Mouse (Mus musculus): ENCODE results near the gene Nle1. TPM values are rescaled to one million over a fixed set of nuclear protein-coding genes. Genes with fewer than 3 reads are reported as not detected.

Gene Nle1
- polyA plus RNA-seq, 1 experiment from 2014 or later, result 16.7 TPM

GRCm38 (mm10) chr11:82860759-82861158 is 47.5 kb downstream of the Nle1 start:
- H3K36me3 ChIP-seq (ENCODE audit: control insufficient read depth, insufficient read depth, low read length), result no peaks in the 10 kb centered on the region
- H3K27ac ChIP-seq (ENCODE audit: low read depth, low read length), result no peak overlapping the region
- no peak for ATAC-seq (replicated peaks; ENCODE audit: insufficient number of reproducible peaks, low FRiP score, low TSS enrichment)
- H3K4me2 ChIP-seq, result no peak overlapping the region
- H3K9ac ChIP-seq (ENCODE audit: low read depth, low read length), result no peak overlapping the region
- H3K9me3 ChIP-seq (replicated peaks; ENCODE audit: control insufficient read depth, low read length), result no peaks in the 10 kb centered on the region
- no peaks in the 10 kb centered on the region for H3K27me3 ChIP-seq (ENCODE audit: control insufficient read depth, insufficient read depth, low read length)
- peaks cover 6% of the 10 kb centered on the region; the same call in 1 of the 2 replicates for H3K4me1 ChIP-seq (ENCODE audit: control insufficient read depth, insufficient read depth, low read length)
- H3K4me3 ChIP-seq (ENCODE audit: low read depth, low read length), result no peak overlapping the region
- WGBS (ENCODE audit: insufficient replicate concordance), result 74% methylated on average over 6 of the region's 6 CpGs

GRCm38 (mm10) chr11:82857307-82857848 is 50.8 kb downstream of the Nle1 start:
- Histone ChIP-seq H3K9me3 (replicated peaks; ENCODE audit: control insufficient read depth, low read length) (no peaks in the 10 kb centered on the region), H3K9ac (ENCODE audit: low read depth, low read length) (no peak overlapping the region), H3K36me3 (ENCODE audit: control insufficient read depth, insufficient read depth, low read length) (no peaks in the 10 kb centered on the region), H3K4me3 (ENCODE audit: low read depth, low read length) (no peak overlapping the region), H3K4me2 (no peak overlapping the region), H3K27ac (ENCODE audit: low read depth, low read length) (no peak overlapping the region), H3K4me1 (ENCODE audit: control insufficient read depth, insufficient read depth, low read length) (peaks cover 9% of the 10 kb centered on the region), H3K27me3 (ENCODE audit: control insufficient read depth, insufficient read depth, low read length) (no peaks in the 10 kb centered on the region)
- ATAC-seq (replicated peaks; ENCODE audit: insufficient number of reproducible peaks, low FRiP score, low TSS enrichment), result no peak
- WGBS (ENCODE audit: insufficient replicate concordance), result 82% methylated on average over 13 of the region's 13 CpGs

GRCm38 (mm10) chr11:82856032-82856431 is 52.2 kb downstream of the Nle1 start:
- WGBS (ENCODE audit: insufficient replicate concordance), result 89% methylated on average over 10 of the region's 10 CpGs
- Histone ChIP-seq H3K9ac (ENCODE audit: low read depth, low read length) (no peak overlapping the region), H3K27me3 (ENCODE audit: control insufficient read depth, insufficient read depth, low read length) (no peaks in the 10 kb centered on the region), H3K4me3 (ENCODE audit: low read depth, low read length) (no peak overlapping the region), H3K36me3 (ENCODE audit: control insufficient read depth, insufficient read depth, low read length) (no peaks in the 10 kb centered on the region), H3K4me1 (ENCODE audit: control insufficient read depth, insufficient read depth, low read length) (peaks cover 5% of the 10 kb centered on the region; the same call in 1 of the 2 replicates), H3K27ac (ENCODE audit: low read depth, low read length) (no peak overlapping the region), H3K9me3 (replicated peaks; ENCODE audit: control insufficient read depth, low read length) (no peaks in the 10 kb centered on the region), H3K4me2 (no peak overlapping the region)
- ATAC-seq (replicated peaks; ENCODE audit: insufficient number of reproducible peaks, low FRiP score, low TSS enrichment), result no peak

- Histone ChIP-seq H3K36me3 (ENCODE audit: control insufficient read depth, insufficient read depth, low read length) (no peaks in the 10 kb centered on the region), H3K4me1 (ENCODE audit: control insufficient read depth, insufficient read depth, low read length) (peaks cover 5% of the 10 kb centered on the region; the same call in 1 of the 2 replicates), H3K4me2 (no peak overlapping the region), H3K9me3 (replicated peaks; ENCODE audit: control insufficient read depth, low read length) (no peaks in the 10 kb centered on the region), H3K4me3 (ENCODE audit: low read depth, low read length) (no peak overlapping the region), H3K9ac (ENCODE audit: low read depth, low read length) (no peak overlapping the region), H3K27me3 (ENCODE audit: control insufficient read depth, insufficient read depth, low read length) (no peaks in the 10 kb centered on the region), H3K27ac (ENCODE audit: low read depth, low read length) (no peak overlapping the region)
- WGBS (ENCODE audit: insufficient replicate concordance), result 84% methylated on average over 9 of the region's 9 CpGs
- no peak for ATAC-seq (replicated peaks; ENCODE audit: insufficient number of reproducible peaks, low FRiP score, low TSS enrichment)
Measured at GRCm38 (mm10) chr11:82855327-82855973, 52.8 kb downstream of the Nle1 start.

- no peak for ATAC-seq (replicated peaks; ENCODE audit: insufficient number of reproducible peaks, low FRiP score, low TSS enrichment)
- H3K9ac ChIP-seq (ENCODE audit: low read depth, low read length), result no peak overlapping the region
- H3K4me2 ChIP-seq, result no peak overlapping the region
- H3K27me3 ChIP-seq (ENCODE audit: control insufficient read depth, insufficient read depth, low read length), result no peaks in the 10 kb centered on the region
- H3K4me1 ChIP-seq (ENCODE audit: control insufficient read depth, insufficient read depth, low read length), result peaks cover 5% of the 10 kb centered on the region; the same call in 1 of the 2 replicates
- H3K36me3 ChIP-seq (ENCODE audit: control insufficient read depth, insufficient read depth, low read length), result no peaks in the 10 kb centered on the region
- 83% methylated on average over 6 of the region's 6 CpGs for WGBS (ENCODE audit: insufficient replicate concordance)
- H3K27ac ChIP-seq (ENCODE audit: low read depth, low read length), result no peak overlapping the region
- no peak overlapping the region for H3K4me3 ChIP-seq (ENCODE audit: low read depth, low read length)
- no peaks in the 10 kb centered on the region for H3K9me3 ChIP-seq (replicated peaks; ENCODE audit: control insufficient read depth, low read length)
Measured at GRCm38 (mm10) chr11:82854111-82854510, 54.1 kb downstream of the Nle1 start.

- no peak overlapping the region for H3K9ac ChIP-seq (ENCODE audit: low read depth, low read length)
- no peaks in the 10 kb centered on the region for H3K27me3 ChIP-seq (ENCODE audit: control insufficient read depth, insufficient read depth, low read length)
- no peaks in the 10 kb centered on the region for H3K9me3 ChIP-seq (replicated peaks; ENCODE audit: control insufficient read depth, low read length)
- 81% methylated on average over 7 of the region's 7 CpGs for WGBS (ENCODE audit: insufficient replicate concordance)
- ATAC-seq (replicated peaks; ENCODE audit: insufficient number of reproducible peaks, low FRiP score, low TSS enrichment), result no peak
- no peak overlapping the region for H3K4me2 ChIP-seq
- H3K4me1 ChIP-seq (ENCODE audit: control insufficient read depth, insufficient read depth, low read length), result peaks cover 5% of the 10 kb centered on the region; the same call in 1 of the 2 replicates
- no peak overlapping the region for H3K4me3 ChIP-seq (ENCODE audit: low read depth, low read length)
- no peaks in the 10 kb centered on the region for H3K36me3 ChIP-seq (ENCODE audit: control insufficient read depth, insufficient read depth, low read length)
- no peak overlapping the region for H3K27ac ChIP-seq (ENCODE audit: low read depth, low read length)
Measured at GRCm38 (mm10) chr11:82852958-82853357, 55.3 kb downstream of the Nle1 start.

- Histone ChIP-seq H3K4me2 (no peak overlapping the region), H3K27me3 (ENCODE audit: control insufficient read depth, insufficient read depth, low read length) (no peaks in the 10 kb centered on the region), H3K9ac (ENCODE audit: low read depth, low read length) (no peak overlapping the region), H3K4me3 (ENCODE audit: low read depth, low read length) (no peak overlapping the region), H3K36me3 (ENCODE audit: control insufficient read depth, insufficient read depth, low read length) (no peaks in the 10 kb centered on the region), H3K4me1 (ENCODE audit: control insufficient read depth, insufficient read depth, low read length) (peaks cover 5% of the 10 kb centered on the region; the same call in 1 of the 2 replicates), H3K27ac (ENCODE audit: low read depth, low read length) (no peak overlapping the region), H3K9me3 (replicated peaks; ENCODE audit: control insufficient read depth, low read length) (no peaks in the 10 kb centered on the region)
- WGBS (ENCODE audit: insufficient replicate concordance), result 74% methylated on average over 10 of the region's 10 CpGs
- no peak for ATAC-seq (replicated peaks; ENCODE audit: insufficient number of reproducible peaks, low FRiP score, low TSS enrichment)
Measured at GRCm38 (mm10) chr11:82852540-82852939, 55.7 kb downstream of the Nle1 start.

- Histone ChIP-seq H3K36me3 (ENCODE audit: control insufficient read depth, insufficient read depth, low read length) (no peaks in the 10 kb centered on the region), H3K27ac (ENCODE audit: low read depth, low read length) (no peak overlapping the region), H3K4me2 (no peak overlapping the region), H3K27me3 (ENCODE audit: control insufficient read depth, insufficient read depth, low read length) (no peaks in the 10 kb centered on the region), H3K9me3 (replicated peaks; ENCODE audit: control insufficient read depth, low read length) (no peaks in the 10 kb centered on the region), H3K9ac (ENCODE audit: low read depth, low read length) (no peak overlapping the region), H3K4me1 (ENCODE audit: control insufficient read depth, insufficient read depth, low read length) (peaks cover 5% of the 10 kb centered on the region; the same call in 1 of the 2 replicates), H3K4me3 (ENCODE audit: low read depth, low read length) (no peak overlapping the region)
- ATAC-seq (replicated peaks; ENCODE audit: insufficient number of reproducible peaks, low FRiP score, low TSS enrichment), result no peak
- WGBS (ENCODE audit: insufficient replicate concordance), result 79% methylated on average over 11 of the region's 11 CpGs
Measured at GRCm38 (mm10) chr11:82852115-82852514, 56.1 kb downstream of the Nle1 start.
